Mouse (Mus musculus) kidney, embryonic 15.5 days (tissue): Measurements from ENCODE around the gene Fgf7. TPM values are rescaled to one million over a fixed set of nuclear protein-coding genes. Genes with fewer than 3 reads are reported as not detected.

Experiments
- ATAC-seq: fragments of 200-750 bp; cut with Nextera tagmentation; replicated peaks from 2 replicates; pipeline ENCODE4 v1.8.0; 2017; ENCODE audit warnings: moderate TSS enrichment; ENCODE audit not compliant: low FRiP score
- H3K27ac ChIP-seq: fragments of 300-500 bp; sonication (generic); 2 replicates; pipeline ENCODE4 v1.5.1; 2015; ENCODE audit warnings: mild to moderate bottlenecking, inconsistent platforms
- H3K27me3 ChIP-seq: fragments of 300-500 bp; sonication (generic); 2 replicates; pipeline ENCODE4 v1.6.1; 2015; ENCODE audit warnings: inconsistent platforms
- H3K36me3 ChIP-seq: fragments of 300-500 bp; sonication (generic); 2 replicates; pipeline ENCODE4 v1.6.1; 2015; ENCODE audit warnings: inconsistent platforms
- H3K4me1 ChIP-seq: fragments of 300-500 bp; sonication (generic); 2 replicates; pipeline ENCODE4 v1.6.1; 2015; ENCODE audit warnings: inconsistent platforms
- H3K4me2 ChIP-seq: fragments of 300-500 bp; sonication (generic); 2 replicates; pipeline ENCODE4 v1.6.1; 2015; ENCODE audit warnings: moderate library complexity, mild to moderate bottlenecking, inconsistent platforms
- H3K4me3 ChIP-seq: fragments of 300-500 bp; sonication (generic); replicated peaks from 2 replicates; pipeline ENCODE4 v1.5.1; 2015; ENCODE audit warnings: mild to moderate bottlenecking, inconsistent platforms
- H3K9ac ChIP-seq: fragments of 300-500 bp; sonication (generic); 2 replicates; pipeline ENCODE4 v1.6.1; 2015; ENCODE audit warnings: mild to moderate bottlenecking, inconsistent platforms
- H3K9me3 ChIP-seq: fragments of 300-500 bp; sonication (generic); replicated peaks from 2 replicates; pipeline ENCODE4 v1.6.1; 2016; ENCODE audit warnings: inconsistent platforms
- WGBS: fragments of 180-500 bp; shearing (Covaris S2); methylation state at CpG from one replicate; pipeline ENCODE4 v1.1.7; 2015; ENCODE audit warnings: mixed read lengths; 5-methylcytosine and 5-hydroxymethylcytosine counted together
- polyA plus RNA-seq: library from polyadenylated mRNA; unstranded; fragments of >200 nt; fragmentation: Nextera tagmentation; extraction: Ambion mirVana; gene quantifications from 2 replicates; pipeline ENCODE4 v1.2.1, GENCODE M21; 2015

Fgf7 gene
- polyA plus RNA-seq, 1 experiment from 2014 or later = 1.9 TPM

- Histone ChIP-seq H3K9me3 (no peaks in the 10 kb centered on the region), H3K27me3 (no peaks in the 10 kb centered on the region), H3K4me3 (no peak overlapping the region), H3K9ac (no peak overlapping the region), H3K27ac (no peak overlapping the region), H3K36me3 (no peaks in the 10 kb centered on the region), H3K4me1 (0 out of 2 replicates have a peak, but pooled peaks cover 2% of the 10 kb centered on the region), H3K4me2 (no peak overlapping the region)
- 83% methylated on average over 7 of the region's 7 CpGs for WGBS
- ATAC-seq = no peak
These were observed 4.0 kb downstream of the Fgf7 start for GRCm38 (mm10) chr2:126038221-126039000.

GRCm38 (mm10) chr2:126039414-126039891 lies 5.0 kb downstream of the Fgf7 start:
- ATAC-seq = no peak
- WGBS = 82% methylated on average over 4 of the region's 4 CpGs
- H3K27me3 ChIP-seq = no peaks in the 10 kb centered on the region
- no peak overlapping the region for H3K4me2 ChIP-seq
- no peak overlapping the region for H3K9ac ChIP-seq
- no peaks in the 10 kb centered on the region for H3K4me1 ChIP-seq
- no peak overlapping the region for H3K4me3 ChIP-seq
- H3K9me3 ChIP-seq = no peaks in the 10 kb centered on the region
- H3K36me3 ChIP-seq = no peaks in the 10 kb centered on the region
- H3K27ac ChIP-seq = no peak overlapping the region

- H3K9me3 ChIP-seq = no peaks in the 10 kb centered on the region
- ATAC-seq = no peak
- 77% methylated on average over 2 of the region's 2 CpGs for WGBS
- H3K36me3 ChIP-seq = no peaks in the 10 kb centered on the region
- no peaks in the 10 kb centered on the region for H3K4me1 ChIP-seq
- no peak overlapping the region for H3K4me3 ChIP-seq
- no peak overlapping the region for H3K4me2 ChIP-seq
- no peaks in the 10 kb centered on the region for H3K27me3 ChIP-seq
- H3K27ac ChIP-seq = no peak overlapping the region
- no peak overlapping the region for H3K9ac ChIP-seq
These were observed 6.2 kb downstream of the Fgf7 start for GRCm38 (mm10) chr2:126040651-126041050.

GRCm38 (mm10) chr2:126041237-126041636 lies 6.8 kb downstream of the Fgf7 start:
- Histone ChIP-seq H3K4me2 (no peak overlapping the region), H3K9me3 (no peaks in the 10 kb centered on the region), H3K9ac (no peak overlapping the region), H3K27ac (no peak overlapping the region), H3K4me3 (no peak overlapping the region), H3K4me1 (no peaks in the 10 kb centered on the region), H3K27me3 (no peaks in the 10 kb centered on the region), H3K36me3 (no peaks in the 10 kb centered on the region)
- ATAC-seq = no peak
- WGBS = 92% methylated on average over 6 of the region's 6 CpGs

GRCm38 (mm10) chr2:126042674-126043073 lies 8.2 kb downstream of the Fgf7 start:
- Histone ChIP-seq H3K4me1 (no peaks in the 10 kb centered on the region), H3K4me2 (no peak overlapping the region), H3K9me3 (no peaks in the 10 kb centered on the region), H3K27ac (no peak overlapping the region), H3K9ac (no peak overlapping the region), H3K27me3 (no peaks in the 10 kb centered on the region), H3K4me3 (no peak overlapping the region), H3K36me3 (no peaks in the 10 kb centered on the region)
- WGBS = 76% methylated on average over 3 of the region's 3 CpGs
- no peak for ATAC-seq

- Histone ChIP-seq H3K4me3 (no peak overlapping the region), H3K9me3 (no peaks in the 10 kb centered on the region), H3K9ac (no peak overlapping the region), H3K27me3 (no peaks in the 10 kb centered on the region), H3K4me1 (no peaks in the 10 kb centered on the region), H3K4me2 (no peak overlapping the region), H3K27ac (no peak overlapping the region), H3K36me3 (no peaks in the 10 kb centered on the region)
- 88% methylated on average over 5 of the region's 5 CpGs for WGBS
- no peak for ATAC-seq
These were observed 11.2 kb downstream of the Fgf7 start for GRCm38 (mm10) chr2:126045621-126046020.

GRCm38 (mm10) chr2:126052749-126053557 lies 18.5 kb downstream of the Fgf7 start:
- no peak overlapping the region for H3K4me3 ChIP-seq
- H3K36me3 ChIP-seq = no peaks in the 10 kb centered on the region
- peak; percentile 96 for ATAC-seq
- no peak overlapping the region for H3K9ac ChIP-seq
- no peaks in the 10 kb centered on the region for H3K9me3 ChIP-seq
- no peaks in the 10 kb centered on the region for H3K27me3 ChIP-seq
- no peak overlapping the region for H3K4me2 ChIP-seq
- WGBS = 20% methylated on average over 6 of the region's 6 CpGs
- no peak overlapping the region for H3K27ac ChIP-seq
- peaks cover 8% of the 10 kb centered on the region; the same call in 1 of the 2 replicates for H3K4me1 ChIP-seq

GRCm38 (mm10) chr2:126053657-126054056 lies 19.2 kb downstream of the Fgf7 start:
- Histone ChIP-seq H3K4me1 (peaks cover 8% of the 10 kb centered on the region; the same call in 1 of the 2 replicates), H3K27me3 (no peaks in the 10 kb centered on the region), H3K36me3 (no peaks in the 10 kb centered on the region), H3K4me3 (no peak overlapping the region), H3K9ac (no peak overlapping the region), H3K9me3 (no peaks in the 10 kb centered on the region), H3K27ac (no peak overlapping the region), H3K4me2 (no peak overlapping the region)
- ATAC-seq = no peak; the same call in 1 of the 2 replicates
- 69% methylated on average over 5 of the region's 5 CpGs for WGBS

GRCm38 (mm10) chr2:126060595-126060994 lies 26.1 kb downstream of the Fgf7 start:
- peak; percentile 80 for ATAC-seq
- Histone ChIP-seq H3K9me3 (no peaks in the 10 kb centered on the region), H3K36me3 (no peaks in the 10 kb centered on the region), H3K27ac (no peak overlapping the region), H3K27me3 (no peaks in the 10 kb centered on the region), H3K4me1 (peaks cover 5% of the 10 kb centered on the region; the same call in 1 of the 2 replicates), H3K9ac (no peak overlapping the region), H3K4me3 (no peak overlapping the region), H3K4me2 (no peak overlapping the region)
- WGBS = 42% methylated on average over 4 of the region's 4 CpGs

- Histone ChIP-seq H3K4me2 (no peak overlapping the region), H3K4me1 (peaks cover 5% of the 10 kb centered on the region; the same call in 1 of the 2 replicates), H3K4me3 (no peak overlapping the region), H3K27me3 (no peaks in the 10 kb centered on the region), H3K36me3 (no peaks in the 10 kb centered on the region), H3K27ac (peak overlapping the region; percentile 60; the same call in 1 of the 2 replicates), H3K9ac (no peak overlapping the region), H3K9me3 (no peaks in the 10 kb centered on the region)
- 51% methylated on average over 17 of the region's 17 CpGs for WGBS
- ATAC-seq = peak; percentile 43; the same call in 1 of the 2 replicates
These were observed 26.7 kb downstream of the Fgf7 start for GRCm38 (mm10) chr2:126061037-126061773.

- Histone ChIP-seq H3K9ac (no peak overlapping the region), H3K27ac (no peak overlapping the region), H3K4me2 (no peak overlapping the region), H3K4me1 (peaks cover 5% of the 10 kb centered on the region; the same call in 1 of the 2 replicates), H3K4me3 (no peak overlapping the region), H3K36me3 (no peaks in the 10 kb centered on the region), H3K27me3 (no peaks in the 10 kb centered on the region), H3K9me3 (no peaks in the 10 kb centered on the region)
- 57% methylated on average over 7 of the region's 7 CpGs for WGBS
- no peak for ATAC-seq
These were observed 28.4 kb downstream of the Fgf7 start for GRCm38 (mm10) chr2:126062876-126063275.
